Comparison of ENCODE assay signal across 19 mouse cellular contexts in the genomic region with DNA sequence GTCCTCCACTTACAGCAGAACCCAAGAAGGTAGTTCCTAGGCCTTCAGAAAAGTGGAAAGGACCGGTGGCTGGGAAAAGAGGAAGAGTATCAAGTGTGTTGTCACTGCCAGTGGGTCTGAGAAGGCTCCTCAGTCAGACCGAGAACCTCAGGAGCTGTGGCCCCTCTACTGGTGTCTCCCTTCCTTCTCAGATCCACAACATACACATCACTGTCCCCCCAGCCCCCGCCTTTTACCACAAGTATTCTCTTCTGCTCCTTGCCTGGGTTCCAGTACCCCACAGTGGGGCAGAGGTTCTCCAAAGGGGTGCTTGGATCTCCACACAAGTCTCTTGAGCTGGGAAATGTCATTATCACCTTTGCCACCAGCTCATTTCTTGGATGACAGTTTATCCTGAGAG.
DNase-seq lines count a peak whose midpoint lies in the region; ATAC-seq and TF ChIP-seq lines count a peak whose summit lies in the region.
"Had no signal": no experiment of that assay in that cellular context is flagged by ENCODE, and none has a peak within 500 bp of the region (broad histone marks: within the 10 kb centered on the region; RNA-seq: fewer than 3 reads in every experiment).

No protein-coding gene starts in this region.

- no peaks in the 10 kb centered on the region for H3K9me3 ChIP-seq in intestine, embryonic 14.5 days (ENCODE audit: control insufficient read depth, low read length)
- no peaks in the 10 kb centered on the region for H3K9me3 ChIP-seq in intestine, postnatal 0 days (ENCODE audit: control insufficient read depth)
- H3K9me3 ChIP-seq: G1E had no signal

- no peaks in the 10 kb centered on the region for H3K4me1 ChIP-seq in intestine, embryonic 14.5 days (replicated peaks; ENCODE audit: control insufficient read depth, insufficient read depth, low read length)
- H3K4me1 ChIP-seq in intestine, postnatal 0 days (replicated peaks; ENCODE audit: control insufficient read depth, insufficient read depth, low read length), result no peaks in the 10 kb centered on the region

- intact Hi-C loops in heart, postnatal 36 days (cut with DNase I), result no loop called here

- H3K27ac ChIP-seq in intestine, embryonic 14.5 days (ENCODE audit: low read depth), result no peak overlapping the region
- H3K27ac ChIP-seq in intestine, postnatal 0 days (ENCODE audit: low read depth, low read length), result no peak overlapping the region

- no peak overlapping the region for H3K4me2 ChIP-seq in intestine, embryonic 14.5 days (ENCODE audit: low read length)
- H3K4me2 ChIP-seq in intestine, postnatal 0 days (replicated peaks; ENCODE audit: low read depth), result no peak overlapping the region

- peak; percentile 64 for DNase-seq in heart, adult 11 months
- DNase-seq in heart, postnatal 36 days, result no peak
- DNase-seq in intestine, embryonic 14.5 days (ENCODE audit: low spot score), result peak; percentile 10
- DNase-seq: adrenal gland, adult 2 months; adrenal gland, adult 8-10 months; adrenal gland, postnatal 10 days; adrenal gland, postnatal 14 days; adrenal gland, postnatal 25 days; adrenal gland, postnatal 36 days; B cell, adult 2 months; cerebellum, adult 11 months; cerebellum, adult 11-12 months; cerebellum, adult 18-20 months had no signal

- no peaks in the 10 kb centered on the region for H3K27me3 ChIP-seq in intestine, embryonic 14.5 days (replicated peaks; ENCODE audit: control insufficient read depth, insufficient read depth, low read length)
- no peaks in the 10 kb centered on the region for H3K27me3 ChIP-seq in intestine, postnatal 0 days (replicated peaks; ENCODE audit: control insufficient read depth, insufficient read depth, low read length)
- H3K27me3 ChIP-seq: CH12.LX, Patski had no signal

- no peak overlapping the region for H3K9ac ChIP-seq in intestine, embryonic 14.5 days (ENCODE audit: low read length)
- H3K9ac ChIP-seq in intestine, postnatal 0 days (ENCODE audit: low read depth, low read length), result no peak overlapping the region

- no peak for TF ChIP-seq CTCF in intestine, postnatal 0 days (IDR thresholded peaks at IDR 0.05; ENCODE audit: low read depth)

- 90% methylated on average over 3 of the region's 3 CpGs for WGBS in intestine, embryonic 14.5 days
- WGBS in intestine, postnatal 0 days, result 79% methylated on average over 3 of the region's 3 CpGs

- no peak for ATAC-seq in intestine, embryonic 14.5 days (replicated peaks; ENCODE audit: low FRiP score, low TSS enrichment, low read depth)
- ATAC-seq in intestine, postnatal 0 days, result no peak
- ATAC-seq: activated CD4-positive, CD25-positive, alpha-beta regulatory T cell, adult 4 months; CD4-positive, CD25-positive, alpha-beta regulatory T cell, adult 4 months; Patski had no signal

- H3K36me3 ChIP-seq in intestine, embryonic 14.5 days (ENCODE audit: control insufficient read depth, insufficient read depth, low read length), result no peaks in the 10 kb centered on the region
- no peaks in the 10 kb centered on the region for H3K36me3 ChIP-seq in intestine, postnatal 0 days (ENCODE audit: control insufficient read depth, insufficient read depth)
- H3K36me3 ChIP-seq: G1E had no signal

- no peak overlapping the region for H3K4me3 ChIP-seq in intestine, embryonic 14.5 days (ENCODE audit: low read depth, low read length)
- no peak overlapping the region for H3K4me3 ChIP-seq in intestine, postnatal 0 days (ENCODE audit: low read depth, low read length)

Comparison
In these comparisons a context has a peak if more than half of its experiments do, and no peak if none do; other contexts are left out.
1. DNase-seq: peak in heart, adult 11 months (single experiment) and intestine, embryonic 14.5 days (single experiment); none in heart, postnatal 36 days (0 of 2).